Mouse (Mus musculus): Measurements from ENCODE around the gene Ccdc162.

Gene Ccdc162

GRCm38 (mm10) chr10:41573190-41573589 is 143.2 kb downstream of the Ccdc162 start:
- DNase-seq, result no peak

- DNase-seq, result no peak
Measured at GRCm38 (mm10) chr10:41572274-41572673, 144.2 kb downstream of the Ccdc162 start.

GRCm38 (mm10) chr10:41571065-41571464 is 145.4 kb downstream of the Ccdc162 start:
- DNase-seq, result no peak

GRCm38 (mm10) chr10:41568306-41568705 is 148.1 kb downstream of the Ccdc162 start:
- DNase-seq, result peak; percentile 81

- DNase-seq, result no peak
Measured at GRCm38 (mm10) chr10:41565141-41565540, 151.3 kb downstream of the Ccdc162 start.

GRCm38 (mm10) chr10:41561701-41562395 is 154.6 kb downstream of the Ccdc162 start:
- DNase-seq, result no peak

- DNase-seq, result no peak
Measured at GRCm38 (mm10) chr10:41558401-41558800, 158.0 kb downstream of the Ccdc162 start.

- DNase-seq, result no peak
Measured at GRCm38 (mm10) chr10:41555081-41555480, 161.4 kb downstream of the Ccdc162 start.

GRCm38 (mm10) chr10:41553711-41554110 is 162.7 kb downstream of the Ccdc162 start:
- DNase-seq, result no peak

GRCm38 (mm10) chr10:41552847-41553589 is 163.4 kb downstream of the Ccdc162 start:
- peak; percentile 83 for DNase-seq

GRCm38 (mm10) chr10:41552319-41552718 is 164.1 kb downstream of the Ccdc162 start:
- DNase-seq, result no peak

- no peak for DNase-seq
Measured at GRCm38 (mm10) chr10:41550711-41551110, 165.7 kb downstream of the Ccdc162 start.

GRCm38 (mm10) chr10:41546396-41547165 is 169.9 kb downstream of the Ccdc162 start:
- peak; percentile 78 for DNase-seq

- no peak for DNase-seq
Measured at GRCm38 (mm10) chr10:41545224-41545755, 171.1 kb downstream of the Ccdc162 start.

- DNase-seq, result no peak
Measured at GRCm38 (mm10) chr10:41544481-41545190, 171.8 kb downstream of the Ccdc162 start.

GRCm38 (mm10) chr10:41543844-41544243 is 172.6 kb downstream of the Ccdc162 start:
- no peak for DNase-seq

- no peak for DNase-seq
Measured at GRCm38 (mm10) chr10:41543439-41543838, 173.0 kb downstream of the Ccdc162 start.

- DNase-seq, result peak; percentile 42
Measured at GRCm38 (mm10) chr10:41542057-41542456, 174.4 kb downstream of the Ccdc162 start.

GRCm38 (mm10) chr10:41538986-41539385 is 177.4 kb downstream of the Ccdc162 start:
- no peak for DNase-seq

GRCm38 (mm10) chr10:41537983-41538330 is 178.5 kb downstream of the Ccdc162 start:
- DNase-seq, result no peak

GRCm38 (mm10) chr10:41537226-41537982 is 179.0 kb downstream of the Ccdc162 start:
- DNase-seq, result no peak

- no peak for DNase-seq
Measured at GRCm38 (mm10) chr10:41536714-41537113, 179.7 kb downstream of the Ccdc162 start.
